Mouse (Mus musculus) megakaryocyte progenitor cell, adult 5-6 weeks (primary cell): ENCODE results near the gene Arglu1. TPM values are rescaled to one million over a fixed set of nuclear protein-coding genes. Genes with fewer than 3 reads are reported as not detected.

Source experiments
- ATAC-seq: replicated peaks from 2 replicates; pipeline ENCODE4 v1.8.0; 2016; ENCODE audit warnings: mild to moderate bottlenecking, moderate TSS enrichment, inconsistent platforms; ENCODE audit not compliant: poor library complexity
- total RNA-seq, 2 experiments: library from RNA; stranded (forward) in 1 of 2; stranded (reverse) in 1 of 2; fragments of 157-497, 149-512 nt in 1 of 2; fragments of 200-1000 nt in 1 of 2; gene quantifications; 2 replicates each; pipeline versions ENCODE4 v1.2.3 to v1.2.4; 2015 to 2017

Gene Arglu1
- total RNA-seq (2015), result 85.5 and 96.3 TPM in 2 replicates
- 97.6 and 140 TPM in 2 replicates for total RNA-seq (2017)

- ATAC-seq, result peak; percentile 90
These were observed at the start of gene Arglu1 for GRCm38 (mm10) chr8:8690146-8691092. TSS of gene Arglu1 (minus strand) at chr8:8690521.

DNA sequence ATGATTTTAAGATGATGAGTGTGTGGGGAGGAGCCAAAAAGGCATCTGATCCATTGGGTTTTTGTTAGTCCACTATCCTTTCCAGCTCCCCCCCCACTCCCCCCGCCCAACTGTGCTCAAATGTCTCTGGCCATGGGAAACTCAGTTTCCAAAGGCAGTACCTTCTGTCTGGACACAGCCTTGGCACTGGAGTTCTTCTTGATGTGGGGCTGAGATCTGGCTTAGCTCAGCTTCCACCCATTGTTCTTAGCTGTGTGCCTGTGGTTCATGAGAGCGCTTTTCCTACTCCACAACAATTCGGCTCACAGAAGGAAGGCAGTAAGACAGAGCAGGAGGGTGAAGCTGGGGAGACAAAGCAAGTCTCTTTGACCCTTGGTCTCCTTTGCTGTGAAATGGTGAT lies 47.0 kb upstream of the Arglu1 start:
- ATAC-seq, result no peak

- no peak for ATAC-seq
These were observed 46.5 kb upstream of the Arglu1 start for GRCm38 (mm10) chr8:8736826-8737225.

DNA sequence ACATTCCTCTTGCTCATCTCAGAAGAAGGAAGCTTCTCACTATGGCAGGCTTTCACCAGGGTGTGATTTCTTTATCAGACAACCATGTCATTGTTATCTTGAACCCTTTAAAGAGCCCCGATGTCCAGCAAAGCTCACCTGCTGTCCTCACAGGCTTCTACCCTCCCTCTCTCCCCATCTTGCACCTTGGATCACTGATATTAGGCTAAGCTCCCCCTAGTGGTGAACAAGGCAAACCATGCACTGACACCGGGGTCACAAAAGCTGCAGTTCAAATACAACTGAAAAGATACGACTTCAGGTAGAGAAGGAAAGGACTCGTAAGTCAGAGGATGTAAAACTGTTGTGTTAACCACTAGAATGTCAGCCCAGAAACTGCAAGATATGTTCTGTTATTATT lies 43.5 kb upstream of the Arglu1 start:
- ATAC-seq, result peak; percentile 84

DNA sequence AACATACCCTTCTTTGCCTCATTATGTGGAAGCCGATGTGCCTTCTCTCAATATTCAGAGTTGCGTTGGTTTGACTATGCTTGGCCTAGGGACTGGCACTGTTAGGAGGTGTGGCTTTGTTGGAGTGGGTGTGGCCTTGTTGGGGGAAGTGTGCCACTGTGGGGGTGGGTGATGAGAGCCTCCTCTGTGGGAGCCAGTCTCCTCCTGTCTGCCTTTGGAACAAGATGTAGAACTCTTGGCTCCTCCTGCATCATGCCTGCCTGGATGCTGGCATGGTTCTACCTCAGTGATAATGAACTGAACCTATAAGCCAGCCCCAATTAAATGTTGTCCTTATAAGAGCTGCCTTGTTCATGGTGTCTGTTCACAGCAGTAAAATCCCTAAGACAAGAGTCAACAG lies 38.3 kb upstream of the Arglu1 start:
- no peak for ATAC-seq

- ATAC-seq, result no peak
These were observed 36.2 kb upstream of the Arglu1 start for GRCm38 (mm10) chr8:8726547-8726946.

DNA sequence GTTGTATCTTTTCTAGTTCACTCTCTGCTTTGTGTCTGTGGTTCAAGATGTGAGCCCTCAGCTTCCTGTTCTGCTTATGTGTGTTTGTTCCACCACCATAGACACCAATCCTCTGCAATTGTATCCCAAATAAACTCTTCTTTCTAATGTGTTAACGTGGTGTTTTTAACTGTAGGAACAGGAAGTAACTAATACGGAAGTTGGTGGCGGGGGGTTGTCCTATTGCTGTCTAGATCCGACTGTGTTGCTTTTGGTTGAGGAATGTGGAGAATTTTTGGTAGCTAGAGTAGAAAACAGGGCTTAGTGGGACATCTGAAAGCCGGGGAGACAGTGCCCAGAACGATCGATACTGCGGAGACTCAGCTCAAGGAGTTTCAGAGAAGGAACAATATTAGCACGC lies 14.5 kb upstream of the Arglu1 start:
- peak; percentile 50; the same call in 1 of the 2 replicates for ATAC-seq

DNA sequence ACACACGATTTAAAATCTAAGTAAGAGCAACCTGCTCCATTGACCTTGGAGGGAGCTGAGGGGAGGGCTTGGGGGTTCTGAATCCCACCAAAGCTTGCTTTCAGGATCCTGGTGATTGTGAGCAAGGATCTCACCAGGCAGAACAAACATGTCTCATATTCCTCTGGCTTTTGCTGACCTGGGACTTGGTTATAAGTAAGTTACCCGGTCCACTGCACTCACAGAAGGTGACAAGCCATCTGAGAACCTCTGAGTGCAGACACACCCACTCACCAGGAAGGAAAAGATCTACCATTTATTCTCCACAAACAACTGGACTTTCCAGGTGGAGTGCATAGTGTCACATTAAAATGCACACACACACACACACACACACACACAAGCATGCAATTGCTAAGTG lies 13.3 kb upstream of the Arglu1 start:
- ATAC-seq, result no peak

- no peak for ATAC-seq
These were observed 10.5 kb upstream of the Arglu1 start for GRCm38 (mm10) chr8:8700821-8701220.

- no peak for ATAC-seq
These were observed 9.9 kb upstream of the Arglu1 start for GRCm38 (mm10) chr8:8700229-8700628.

DNA sequence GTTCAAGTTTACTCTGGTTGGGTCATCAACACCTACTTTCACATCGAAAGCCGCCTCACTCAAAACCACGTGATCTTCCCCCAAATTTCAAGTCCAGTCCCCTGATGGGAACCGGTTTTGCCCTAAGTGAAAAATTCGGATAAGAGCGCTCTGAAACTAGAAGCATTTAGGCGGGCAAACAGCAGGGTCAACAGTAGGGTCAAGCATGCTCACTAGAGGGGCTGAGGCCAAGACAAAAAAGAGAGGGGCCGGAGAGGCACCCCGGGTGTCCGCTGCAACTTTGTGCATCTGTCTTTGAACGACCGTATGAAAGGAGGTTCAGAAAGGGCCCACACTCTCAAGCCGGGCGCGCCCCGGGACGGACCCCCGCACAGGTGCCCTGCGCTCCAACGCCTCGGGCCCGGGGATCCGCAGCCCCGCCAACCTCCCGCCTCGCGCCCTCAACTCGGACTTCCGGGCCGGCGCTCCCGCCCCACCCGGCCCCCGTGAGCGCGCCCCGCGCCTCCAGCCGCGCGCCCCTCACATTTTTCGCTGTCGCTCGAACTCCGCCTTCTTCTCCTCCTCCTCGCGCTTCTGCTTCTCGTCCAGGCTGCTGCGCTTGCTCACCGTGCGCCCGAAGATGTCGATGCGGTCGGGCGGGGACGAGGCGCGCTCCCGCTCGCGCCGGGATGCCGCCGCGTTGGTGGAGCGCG lies 721 bp downstream of the Arglu1 start:
- ATAC-seq, result peak; percentile 63

DNA sequence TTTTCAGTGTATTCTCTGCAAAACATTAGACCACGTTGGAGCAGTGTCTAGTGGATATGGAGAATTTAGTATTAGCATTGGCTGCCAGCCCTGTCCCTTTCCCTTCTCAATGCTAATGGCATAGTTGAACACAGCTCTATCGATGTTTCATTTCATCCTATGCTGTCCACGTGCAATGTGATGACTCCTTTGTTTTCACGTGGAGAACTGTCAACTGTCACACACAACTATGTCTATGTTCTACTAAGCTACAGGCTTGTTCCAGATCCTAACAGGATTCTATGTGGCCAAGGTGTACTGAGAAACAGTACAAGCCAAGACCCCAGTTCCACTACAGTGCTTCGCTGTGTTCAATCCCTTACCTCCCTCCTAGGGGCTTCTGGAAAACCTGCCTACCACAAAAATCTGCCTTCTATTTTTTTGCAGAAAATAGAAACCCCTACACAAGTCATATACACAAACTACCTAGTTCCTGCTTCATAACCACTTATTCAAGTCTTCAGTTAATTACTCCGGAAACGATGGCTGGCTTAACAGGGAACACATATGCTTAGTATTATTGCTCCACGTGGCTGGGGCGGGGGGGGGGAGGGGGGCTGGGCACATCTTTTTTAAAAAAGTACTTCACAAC lies 1.4 kb downstream of the Arglu1 start:
- peak; percentile 17 for ATAC-seq

- peak; percentile 14; the same call in 1 of the 2 replicates for ATAC-seq
These were observed 4.8 kb downstream of the Arglu1 start for GRCm38 (mm10) chr8:8685517-8685916.

DNA sequence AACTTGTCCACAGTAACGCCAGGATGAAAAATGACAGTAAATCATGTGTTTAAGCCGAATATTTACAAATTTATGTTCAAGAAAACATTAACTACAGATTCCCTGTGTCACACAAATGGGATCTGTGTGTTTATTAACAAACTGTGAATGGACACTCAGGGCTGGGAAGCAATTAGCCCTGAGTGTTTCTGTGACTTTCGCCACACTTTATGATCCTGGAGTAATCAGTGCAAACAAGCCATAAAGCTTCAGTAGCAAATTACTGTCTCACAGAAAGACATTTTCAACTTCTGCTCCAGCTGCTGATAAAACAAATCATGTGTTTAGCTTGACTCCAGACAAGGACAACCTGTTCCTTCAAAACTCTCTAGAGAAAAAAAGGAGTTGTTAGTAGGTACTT lies 7.6 kb downstream of the Arglu1 start:
- ATAC-seq, result no peak

DNA sequence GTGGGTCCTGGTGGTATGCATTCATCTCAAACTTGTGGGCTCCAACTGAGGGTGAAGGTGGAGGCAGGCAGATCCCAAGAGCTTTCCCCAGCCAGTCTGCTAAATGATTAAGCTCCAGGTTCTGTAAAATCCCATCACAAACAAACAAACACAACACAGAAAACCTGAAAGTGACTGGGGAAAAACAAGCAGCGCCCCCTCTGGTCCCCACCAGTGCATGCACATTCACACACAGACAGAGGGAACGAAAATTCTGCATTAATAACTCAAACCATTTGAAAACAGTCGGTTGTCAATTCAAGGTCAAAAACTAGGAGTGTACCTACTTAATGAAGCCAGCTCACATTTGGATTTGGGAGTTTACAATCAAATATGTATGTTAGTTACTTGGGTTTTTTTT lies 12.1 kb downstream of the Arglu1 start:
- 0 out of 2 replicates have a peak, but pooled peaks have one; percentile 37 for ATAC-seq

- ATAC-seq, result no peak
These were observed 15.5 kb downstream of the Arglu1 start for GRCm38 (mm10) chr8:8674864-8675263.

- ATAC-seq, result peak; percentile 71
These were observed 28.6 kb downstream of the Arglu1 start for GRCm38 (mm10) chr8:8661759-8662138.

GRCm38 (mm10) chr8:8661103-8661758 lies 29.1 kb downstream of the Arglu1 start, which contains the start of gene Efnb2:
TSS of gene Efnb2 (minus strand) at chr8:8661242.
- ATAC-seq, result peak; percentile 79

DNA sequence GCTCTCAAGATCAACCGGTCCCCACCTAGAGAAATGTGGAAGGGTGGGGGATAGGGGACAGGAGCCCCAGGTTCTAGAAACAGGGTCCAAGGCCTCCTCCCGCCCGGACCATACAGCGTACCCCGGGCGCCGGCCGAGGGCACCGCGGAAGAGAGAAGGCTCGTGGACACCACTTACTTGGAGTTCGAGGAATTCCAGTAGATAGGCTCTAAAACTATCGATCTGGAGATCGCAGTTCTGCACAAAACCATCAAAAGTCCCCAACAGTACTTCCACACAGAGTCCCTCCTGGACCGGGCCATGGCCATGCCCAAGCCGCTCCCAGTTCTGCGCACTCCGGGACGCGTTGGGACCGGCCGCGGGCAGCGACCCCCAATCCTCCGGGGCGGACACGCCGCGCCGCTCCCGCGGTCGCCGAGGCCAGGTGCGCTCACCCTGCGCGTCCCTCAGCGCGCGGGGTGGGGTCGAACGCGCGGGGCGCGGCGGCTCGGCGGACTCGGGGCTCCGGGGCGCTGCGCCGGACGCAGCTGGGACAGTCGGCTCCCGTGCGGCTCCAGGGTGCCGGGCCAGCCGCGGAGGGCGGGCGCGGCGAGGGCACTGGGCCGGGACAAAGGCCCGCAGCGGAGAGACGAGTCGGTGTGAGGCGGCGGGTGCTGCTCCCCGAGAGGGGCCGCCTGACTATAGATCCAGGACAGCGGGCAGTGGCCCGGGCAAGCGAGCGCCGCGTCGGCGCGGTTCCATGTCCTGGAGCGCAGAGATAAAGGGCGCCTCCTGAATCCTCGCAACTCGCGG lies 29.8 kb downstream of the Arglu1 start:
- no peak for ATAC-seq
